ENCODE assay signal across 8 mouse cellular contexts in genomic region chr17:25985306-25986294, GRCm38 (mm10). TPM values are rescaled to one million over a fixed set of nuclear protein-coding genes. Genes with fewer than 3 reads are reported as not detected.
DNase-seq lines count a peak whose midpoint lies in the region; ATAC-seq lines count a peak whose summit lies in the region.

Capn15 (minus strand) TSS chr17:25985796.

- H3K27ac ChIP-seq in hindbrain, embryonic 16.5 days (ENCODE audit: low read depth, low read length): peak within 1 kb of the TSS; percentile 86
- H3K27ac ChIP-seq in macrophage: peak within 1 kb of the TSS; percentile 48

- H3K9ac ChIP-seq in hindbrain, embryonic 16.5 days (ENCODE audit: low read depth, low read length): peak within 1 kb of the TSS; percentile 92

- H3K27me3 ChIP-seq in hindbrain, embryonic 16.5 days (replicated peaks; ENCODE audit: control insufficient read depth, insufficient read depth, low read length): no peaks in the 10 kb centered on the region

- H3K9me3 ChIP-seq in hindbrain, embryonic 16.5 days (ENCODE audit: control insufficient read depth, low read length): no peaks in the 10 kb centered on the region

- peak; percentile 94 for DNase-seq in WW6 (ENCODE audit: low read depth, low spot score)
- peak; percentile 78 to 92 for DNase-seq in cerebellum, postnatal 4 days (ENCODE audit: low spot score in 2 of 2)
- DNase-seq in gastrocnemius, adult 18-20 months (ENCODE audit: low spot score): peak; percentile 92
- peak; percentile 92 to 95 for DNase-seq in left cerebral cortex, adult 18-20 months (ENCODE audit: low spot score in 2 of 2)
- DNase-seq in right cerebral cortex, adult 18-20 months: peak; percentile 98
- peak; percentile 67 for DNase-seq in urinary bladder, postnatal 10 days (ENCODE audit: low spot score)

- WGBS in hindbrain, embryonic 16.5 days: under 1% methylated on average over 91 of the region's 91 CpGs
- WGBS in macrophage (ENCODE audit: missing documents): under 1% methylated on average over 83 of the region's 91 CpGs

- peak within 1 kb of the TSS; percentile 62 for H3K4me2 ChIP-seq in hindbrain, embryonic 16.5 days (ENCODE audit: low read length)

- H3K36me3 ChIP-seq in hindbrain, embryonic 16.5 days (ENCODE audit: control insufficient read depth, insufficient read depth, low read length): peaks cover 12% of the 10 kb centered on the region
- H3K36me3 ChIP-seq in macrophage (ENCODE audit: inconsistent target): no peaks in the 10 kb centered on the region

- ATAC-seq in hindbrain, embryonic 16.5 days: peak; percentile 99

- peaks cover 46% of the 10 kb centered on the region for H3K79me2 ChIP-seq in macrophage (ENCODE audit: inconsistent target)

- H3K4me3 ChIP-seq in hindbrain, embryonic 16.5 days (ENCODE audit: low read length): peak within 1 kb of the TSS; percentile 84
- H3K4me3 ChIP-seq in macrophage (ENCODE audit: inconsistent target): peak within 1 kb of the TSS; percentile 75

- peaks cover 21% of the 10 kb centered on the region for H3K4me1 ChIP-seq in hindbrain, embryonic 16.5 days (ENCODE audit: control insufficient read depth, insufficient read depth, low read depth, low read length)

RNA-seq across cellular contexts. Expression of gene Capn15, which starts in this region (rescaled TPM):
- total RNA-seq in gastrocnemius, adult 18-20 months (2021): 1 to 10 TPM; 4.4 to 6.5 TPM
- 20.6 and 25.5 TPM in 2 replicates for polyA plus RNA-seq in hindbrain, embryonic 16.5 days (2015; fragmentation: Nextera tagmentation; extraction: Ambion mirVana)
- 10 to 100 TPM; 50.6 to 51.4 TPM for total RNA-seq in left cerebral cortex, adult 18-20 months (2021)
- total RNA-seq in macrophage (2018; cell fraction: chromatin; rRNA removed): 10 to 100 TPM; 14.0 to 88.0 (median 49.6) TPM
- 10 to 100 TPM in 16 of 26 experiments, 1 to 10 TPM in 10; 2.2 to 18.0 (median 12.7) TPM for total RNA-seq in macrophage (2018; cell fraction: cytosol; rRNA removed)
- 10 to 100 TPM in 25 of 26 experiments, 1 to 10 TPM in 1; 7.8 to 62.9 (median 35.7) TPM for total RNA-seq in macrophage (2018; cell fraction: nucleus; rRNA removed)
- polyA plus RNA-seq in macrophage (2018): 5.2 to 13.5 TPM (median 5.9 TPM) in 3 replicates

Comparison
In these comparisons a context has a peak if more than half of its experiments do, and no peak if none do; other contexts are left out.
1. Peak in every context shown above with its lines: DNase-seq, ATAC-seq, H3K4me3 ChIP-seq and H3K27ac ChIP-seq.
2. RNA of gene Capn15 (total RNA-seq): 50.6 to 51.4 TPM in left cerebral cortex, adult 18-20 months; 4.4 to 6.5 TPM in gastrocnemius, adult 18-20 months; every median in the first group is over 4 times any median in the second.